8 mouse cellular contexts compared by ENCODE assay signal in genomic region chr4:150236521-150237481, GRCm38 (mm10). TPM values are rescaled to one million over a fixed set of nuclear protein-coding genes. Genes with fewer than 3 reads are reported as not detected.
DNase-seq lines count a peak whose midpoint lies in the region; ATAC-seq lines count a peak whose summit lies in the region.

Eno1 (plus strand) TSS chr4:150236721.

- WGBS in heart, embryonic 14.5 days, result under 1% methylated on average over 70 of the region's 78 CpGs
- WGBS in liver, embryonic 13.5 days (ENCODE audit: insufficient replicate concordance), result under 1% methylated on average over 78 of the region's 78 CpGs
- WGBS in stomach, embryonic 16.5 days, result under 1% methylated on average over 77 of the region's 78 CpGs

- peak within 1 kb of the TSS; percentile 83 for H3K4me3 ChIP-seq in brown adipose tissue, adult 24 weeks (ENCODE audit: insufficient read depth, low read depth, low read length)
- peak within 1 kb of the TSS; percentile 64 to 96 for H3K4me3 ChIP-seq in heart, embryonic 14.5 days (ENCODE audit: control insufficient read depth in 1 of 2, insufficient read depth in 1 of 2, low read depth in 1 of 2, low read length in 2 of 2)
- H3K4me3 ChIP-seq in liver, embryonic 13.5 days (replicated peaks), result peak within 1 kb of the TSS; percentile 90
- peak within 1 kb of the TSS; percentile 72 for H3K4me3 ChIP-seq in stomach, embryonic 16.5 days (replicated peaks; ENCODE audit: low read length)

- peak; percentile 97 for DNase-seq in CD4-positive, CD25-positive, alpha-beta regulatory T cell, adult 2 months (ENCODE audit: low read depth, low spot score)
- peak; percentile 89 for DNase-seq in fibroblast of lung, adult 2 months (ENCODE audit: low read depth)
- peak; percentile 98 for DNase-seq in kidney, postnatal 14 days
- peak; percentile 95 for DNase-seq in liver, embryonic 13.5 days
- DNase-seq in neural tube, embryonic 10.5 days (ENCODE audit: extremely low spot score, low spot score), result peak; percentile 100

- peak within 1 kb of the TSS; percentile 91 for H3K27ac ChIP-seq in brown adipose tissue, adult 24 weeks (replicated peaks; ENCODE audit: low read depth, low read length)
- peak within 1 kb of the TSS; percentile 98 to 99 for H3K27ac ChIP-seq in heart, embryonic 14.5 days (replicated peaks in 1 of 2; ENCODE audit: control insufficient read depth in 1 of 2, insufficient read depth in 1 of 2, low read depth in 2 of 2, low read length in 2 of 2)
- H3K27ac ChIP-seq in liver, embryonic 13.5 days, result peak within 1 kb of the TSS; percentile 87
- H3K27ac ChIP-seq in stomach, embryonic 16.5 days (ENCODE audit: low read length), result peak within 1 kb of the TSS; percentile 97

- peaks cover 32% of the 10 kb centered on the region for H3K36me3 ChIP-seq in heart, embryonic 14.5 days (ENCODE audit: control insufficient read depth, insufficient read depth, low read length)
- H3K36me3 ChIP-seq in liver, embryonic 13.5 days, result peaks cover 27% of the 10 kb centered on the region
- peaks cover 15% of the 10 kb centered on the region for H3K36me3 ChIP-seq in stomach, embryonic 16.5 days (ENCODE audit: control insufficient read depth, insufficient read depth, low read length)

- H3K9ac ChIP-seq in heart, embryonic 14.5 days (ENCODE audit: low read length), result peak within 1 kb of the TSS; percentile 99
- peak within 1 kb of the TSS; percentile 90 for H3K9ac ChIP-seq in liver, embryonic 13.5 days
- H3K9ac ChIP-seq in stomach, embryonic 16.5 days (ENCODE audit: low read length), result peak within 1 kb of the TSS; percentile 88

- peaks cover 14% of the 10 kb centered on the region for H3K4me1 ChIP-seq in brown adipose tissue, adult 24 weeks (ENCODE audit: control insufficient read depth, insufficient read depth, insufficient read length, low read length)
- H3K4me1 ChIP-seq in heart, embryonic 14.5 days (ENCODE audit: control insufficient read depth in 2 of 2, insufficient read depth in 2 of 2, low read length in 2 of 2), result peaks cover 14 to 40% of the 10 kb centered on the region in 2 experiments
- H3K4me1 ChIP-seq in liver, embryonic 13.5 days (replicated peaks), result peaks cover 66% of the 10 kb centered on the region
- H3K4me1 ChIP-seq in stomach, embryonic 16.5 days (ENCODE audit: control insufficient read depth, insufficient read depth, low read length), result peaks cover 37% of the 10 kb centered on the region

- H3K4me2 ChIP-seq in heart, embryonic 14.5 days (ENCODE audit: low read length), result peak within 1 kb of the TSS; percentile 71
- peak within 1 kb of the TSS; percentile 98 for H3K4me2 ChIP-seq in liver, embryonic 13.5 days
- H3K4me2 ChIP-seq in stomach, embryonic 16.5 days (ENCODE audit: low read depth, low read length), result peak within 1 kb of the TSS; percentile 89

- peak; percentile 98 for ATAC-seq in heart, embryonic 14.5 days (ENCODE audit: insufficient number of reproducible peaks, insufficient read depth, low FRiP score, low read depth)
- peak; percentile 93 for ATAC-seq in liver, embryonic 13.5 days (ENCODE audit: low read depth)
- ATAC-seq in stomach, embryonic 16.5 days (ENCODE audit: insufficient read depth, low FRiP score), result peak; percentile 98

- no peaks in the 10 kb centered on the region for H3K9me3 ChIP-seq in heart, embryonic 14.5 days (ENCODE audit: control insufficient read depth, low read length)
- no peaks in the 10 kb centered on the region for H3K9me3 ChIP-seq in liver, embryonic 13.5 days (replicated peaks)
- no peaks in the 10 kb centered on the region for H3K9me3 ChIP-seq in stomach, embryonic 16.5 days (replicated peaks; ENCODE audit: control insufficient read depth, low read length)

- no peaks in the 10 kb centered on the region for H3K27me3 ChIP-seq in heart, embryonic 14.5 days (ENCODE audit: control insufficient read depth, insufficient read depth, low read length)
- no peaks in the 10 kb centered on the region for H3K27me3 ChIP-seq in liver, embryonic 13.5 days
- no peaks in the 10 kb centered on the region for H3K27me3 ChIP-seq in stomach, embryonic 16.5 days (ENCODE audit: control insufficient read depth, insufficient read depth, low read length)

RNA-seq across cellular contexts. Expression of gene Eno1, which starts in this region (rescaled TPM):
- 2,211 and 3,699 TPM in 2 replicates for polyA plus RNA-seq in brown adipose tissue, adult 24 weeks (2012; ENCODE audit: insufficient read depth, insufficient read length, missing spikeins)
- 1,771 and 1,859 TPM in 2 replicates for polyA plus RNA-seq in heart, embryonic 14.5 days (2014; fragmentation: Nextera tagmentation; extraction: Ambion mirVana)
- 783 and 784 TPM in 2 replicates for polyA plus RNA-seq in liver, embryonic 13.5 days (2015; fragmentation: Nextera tagmentation; extraction: Ambion mirVana)
- 1,435 and 1,468 TPM in 2 replicates for polyA plus RNA-seq in stomach, embryonic 16.5 days (2015; fragmentation: Nextera tagmentation; extraction: Ambion mirVana)

Comparison
In these comparisons a context has a peak if more than half of its experiments do, and no peak if none do; other contexts are left out.
1. Peak in every context shown above with its lines: DNase-seq, ATAC-seq, H3K4me3 ChIP-seq and H3K27ac ChIP-seq.